ENCODE assay signal across 25 mouse cellular contexts in genomic region chr13:54318161-54318560, GRCm38 (mm10). TPM values are rescaled to one million over a fixed set of nuclear protein-coding genes. Genes with fewer than 3 reads are reported as not detected.
A peak's percentile ranks its signal among the peaks of the same experiment; 100 is the strongest.
DNase-seq lines count a peak whose midpoint lies in the region; ATAC-seq and TF ChIP-seq lines count a peak whose summit lies in the region.
"Had no signal": no experiment of that assay in that cellular context is flagged by ENCODE, and none has a peak within 500 bp of the region (broad histone marks: within the 10 kb centered on the region; RNA-seq: fewer than 3 reads in every experiment).

No protein-coding gene starts in this region.

- H3K9me3 ChIP-seq in kidney, postnatal 0 days (replicated peaks; ENCODE audit: low read length), result no peaks in the 10 kb centered on the region
- H3K9me3 ChIP-seq: forebrain, embryonic 10.5 days; forebrain, embryonic 13.5 days; heart, embryonic 10.5 days; heart, embryonic 13.5 days; hindbrain, embryonic 12.5 days; hindbrain, embryonic 15.5 days had no signal

- H3K4me3 ChIP-seq in kidney, postnatal 0 days (replicated peaks; ENCODE audit: low read depth, low read length), result no peak overlapping the region
- H3K4me3 ChIP-seq: forebrain, embryonic 10.5 days; forebrain, embryonic 13.5 days; heart, adult 2 months; heart, embryonic 10.5 days; heart, embryonic 13.5 days; hindbrain, embryonic 12.5 days; hindbrain, embryonic 15.5 days had no signal

- no peaks in the 10 kb centered on the region for H3K27me3 ChIP-seq in kidney, postnatal 0 days (ENCODE audit: insufficient read depth, low read length)
- H3K27me3 ChIP-seq: forebrain, embryonic 13.5 days; hindbrain, embryonic 12.5 days; hindbrain, embryonic 15.5 days; Patski had no signal

- H3K4me1 ChIP-seq in kidney, postnatal 0 days (replicated peaks; ENCODE audit: insufficient read depth, low read length), result no peaks in the 10 kb centered on the region

- peak; percentile 35 for DNase-seq in kidney, adult 9 months
- DNase-seq in kidney, postnatal 36 days, result no peak
- DNase-seq in kidney, postnatal 0 days (ENCODE audit: low spot score), result peak; percentile 55
- DNase-seq in kidney, adult 11 months, result no peak
- DNase-seq in kidney, postnatal 14 days, result peak; percentile 54
- DNase-seq in heart, postnatal 14 days, result no peak
- DNase-seq: adrenal gland, postnatal 10 days; adrenal gland, postnatal 36 days; B cell, adult 2 months; cerebellum, adult 18-20 months; cerebellum, adult 9-10 months; cerebellum, postnatal 14 days; gastrocnemius, postnatal 10 days; gastrocnemius, postnatal 36 days; heart, adult 2 months had no signal

- intact Hi-C loops in heart, postnatal 14 days (cut with DNase I), result no loop called here

- TF ChIP-seq CTCF in kidney, postnatal 0 days (IDR thresholded peaks at IDR 0.05; ENCODE audit: low read depth), result no peak

- ATAC-seq in kidney, postnatal 0 days (replicated peaks; ENCODE audit: low FRiP score, low read depth), result no peak
- ATAC-seq: forebrain, embryonic 13.5 days; forebrain, embryonic 16.5 days; Patski had no signal

- no peak overlapping the region for H3K9ac ChIP-seq in kidney, postnatal 0 days (ENCODE audit: low read depth, low read length)
- H3K9ac ChIP-seq: forebrain, embryonic 13.5 days; heart, embryonic 13.5 days; hindbrain, embryonic 12.5 days; hindbrain, embryonic 15.5 days had no signal

- WGBS in kidney, postnatal 0 days, result 68% methylated on average over 4 of the region's 4 CpGs

- H3K36me3 ChIP-seq in kidney, postnatal 0 days (ENCODE audit: insufficient read depth, low read length), result no peaks in the 10 kb centered on the region
- H3K36me3 ChIP-seq: G1E; heart, embryonic 10.5 days; heart, embryonic 13.5 days; hindbrain, embryonic 12.5 days; hindbrain, embryonic 15.5 days had no signal

- H3K4me2 ChIP-seq in kidney, postnatal 0 days (ENCODE audit: low read length), result no peak overlapping the region
- H3K4me2 ChIP-seq: forebrain, embryonic 13.5 days; heart, embryonic 13.5 days; hindbrain, embryonic 12.5 days; hindbrain, embryonic 15.5 days had no signal

- peak overlapping the region; percentile 67 for H3K27ac ChIP-seq in kidney, postnatal 0 days
- H3K27ac ChIP-seq: forebrain, embryonic 10.5 days; forebrain, embryonic 13.5 days; heart, adult 2 months; heart, embryonic 10.5 days; heart, embryonic 13.5 days; hindbrain, embryonic 12.5 days; hindbrain, embryonic 15.5 days had no signal

RNA-seq across cellular contexts. Expression of gene Cplx2, which starts 53.0 kb away (rescaled TPM):
- 4.0 and 4.5 TPM in 2 replicates for polyA plus RNA-seq in kidney, postnatal 0 days (2015; fragmentation: Nextera tagmentation; extraction: Ambion mirVana)
- 1 to 10 TPM; 4.5 to 5.1 TPM for total RNA-seq in heart, postnatal 14 days (2021)
- total RNA-seq: G1E; granulocyte monocyte progenitor cell, adult 5-6 weeks had no signal
- polyA plus RNA-seq: G1E had no signal

Comparison
In these comparisons a context has a peak if more than half of its experiments do, and no peak if none do; other contexts are left out.
1. DNase-seq: peak in kidney, adult 9 months (single experiment), kidney, postnatal 0 days (single experiment) and kidney, postnatal 14 days (single experiment); none in kidney, postnatal 36 days (0 of 2), kidney, adult 11 months (single experiment) and heart, postnatal 14 days (0 of 2).